Mouse (Mus musculus): ENCODE measurements around the gene Rprd2.

Rprd2 gene

DNA sequence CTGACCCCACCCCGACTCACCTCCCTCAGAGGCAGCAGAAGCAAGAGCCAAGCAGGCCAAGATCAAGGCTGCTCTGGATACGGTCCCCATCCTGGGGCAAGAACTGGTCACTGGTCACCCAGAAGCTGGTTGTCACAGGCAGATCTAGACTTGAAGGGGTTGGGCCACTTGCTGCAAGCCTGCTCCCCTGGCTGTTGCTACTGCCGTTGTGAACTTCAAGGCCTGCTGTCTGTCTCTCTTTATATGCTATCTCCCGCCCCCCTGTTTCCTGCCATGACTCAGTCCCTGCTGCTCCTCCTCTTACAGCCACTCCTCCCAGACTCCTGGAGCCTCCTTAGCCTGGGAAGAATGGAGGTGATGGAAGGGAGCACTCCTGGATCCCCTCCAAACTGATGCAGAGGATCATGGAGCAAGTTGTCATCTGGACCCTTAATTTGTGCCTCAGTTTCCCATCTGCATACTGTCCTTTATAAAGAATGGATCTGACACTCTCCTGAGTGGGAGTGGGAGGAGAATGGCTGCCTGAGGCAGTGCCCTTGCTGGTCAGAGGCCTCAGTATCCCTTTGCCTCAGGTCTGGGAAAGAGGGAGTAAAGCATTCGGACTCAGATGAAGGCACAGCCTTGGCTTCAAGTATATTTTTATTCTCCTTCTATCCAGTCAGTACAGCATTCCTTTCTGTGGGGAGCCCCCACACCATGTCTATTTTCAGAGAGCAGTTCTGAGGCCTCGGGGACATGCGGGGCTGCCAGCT, 79.1 kb downstream of the Rprd2 start, which contains the start of gene Ecm1:
Gene Ecm1, minus strand, starts transcription at position 217 of the 752 bp plus-strand sequence.
- DNase-seq (ENCODE audit: low read depth, low spot score) = no peak

DNA sequence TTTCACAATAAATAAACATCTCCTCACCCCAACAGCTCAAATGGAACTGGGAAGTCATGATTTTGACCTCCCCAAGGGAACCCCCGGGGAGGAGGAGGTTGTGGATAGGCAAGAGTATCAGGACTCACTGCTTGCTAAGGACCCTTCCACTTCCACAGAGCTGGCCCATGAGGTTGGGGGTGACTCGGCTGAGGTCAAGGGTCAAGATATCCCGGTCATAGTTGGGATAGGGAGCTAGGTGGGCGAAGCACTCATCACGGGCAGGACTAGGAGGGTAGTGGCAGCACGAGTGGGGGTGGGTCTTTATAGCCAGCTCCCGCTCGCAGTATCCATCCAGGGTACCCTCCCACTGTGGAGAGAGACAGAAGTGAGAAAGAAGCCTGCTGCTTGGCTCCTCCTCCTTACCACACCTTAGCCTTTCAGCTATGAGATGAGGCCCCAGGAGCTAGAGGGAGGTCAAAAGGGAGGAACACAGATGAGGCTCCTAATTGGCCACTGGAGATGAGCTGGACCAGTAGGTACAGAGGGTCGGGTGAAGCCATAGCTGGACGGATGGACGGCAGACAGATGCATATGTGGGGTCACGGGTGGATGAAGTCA, 83.5 kb downstream of the Rprd2 start:
- no peak for DNase-seq (ENCODE audit: low read depth, low spot score)

- no peak for DNase-seq (ENCODE audit: low read depth, low spot score)
Measured at GRCm38 (mm10) chr3:95734092-95734702, 84.5 kb downstream of the Rprd2 start.

DNA sequence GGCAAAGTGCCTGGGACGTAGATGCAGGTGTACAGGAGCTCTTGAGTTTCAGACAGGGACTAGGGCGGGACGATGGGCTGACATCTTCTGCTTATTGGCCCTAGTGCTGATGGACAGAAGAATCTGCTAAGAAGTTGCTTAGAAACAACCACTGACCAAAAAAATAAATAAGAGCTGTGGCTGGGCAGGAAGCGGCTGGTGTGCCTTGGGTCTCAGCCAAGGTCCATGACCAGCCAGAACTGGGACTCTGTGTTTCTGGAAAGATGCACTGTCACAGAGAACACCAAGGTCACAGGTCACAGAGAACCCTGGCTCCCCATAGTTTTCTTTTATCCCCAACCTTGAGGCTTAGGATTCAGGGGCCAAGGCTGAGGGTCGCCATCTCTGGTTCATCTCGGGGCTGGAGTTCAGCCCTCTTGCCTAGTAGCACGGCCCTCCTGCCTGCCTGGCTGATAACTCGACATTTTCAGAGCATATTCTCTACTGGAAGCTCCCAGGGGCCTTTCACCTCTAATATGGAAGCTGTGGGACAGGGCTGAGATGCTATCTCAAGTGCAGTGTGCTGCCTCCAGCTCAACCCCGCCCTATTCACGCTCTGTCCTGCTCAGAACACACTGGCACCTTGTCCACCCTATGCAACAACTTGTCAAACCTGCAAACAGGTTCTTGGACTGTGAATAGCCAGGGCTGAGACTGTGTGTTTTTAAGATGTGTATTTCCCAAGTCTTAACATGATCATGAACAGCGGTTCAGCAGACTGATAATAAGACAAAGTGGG, 85.7 kb downstream of the Rprd2 start:
- no peak for DNase-seq (ENCODE audit: low read depth, low spot score)

DNA sequence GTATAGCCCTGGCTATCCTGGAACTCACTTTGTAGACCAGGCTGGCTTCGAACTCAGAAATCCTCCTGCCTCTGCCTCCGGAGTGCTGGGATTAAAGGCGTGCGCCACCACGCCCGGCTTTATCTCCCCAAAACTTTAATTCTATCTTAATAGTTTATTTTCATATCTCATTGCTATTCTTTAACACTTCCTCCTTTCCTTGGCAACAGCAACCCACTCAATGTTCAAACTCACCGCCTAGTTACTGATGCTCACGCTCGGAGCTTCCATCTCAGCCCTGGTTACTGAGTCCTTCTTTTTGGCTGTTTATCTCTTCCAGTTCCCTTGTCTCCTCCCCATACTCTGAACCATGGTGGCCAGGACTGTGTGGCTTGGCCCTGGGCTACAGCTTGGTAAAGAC, 86.4 kb downstream of the Rprd2 start:
- no peak for DNase-seq (ENCODE audit: low read depth, low spot score)

DNA sequence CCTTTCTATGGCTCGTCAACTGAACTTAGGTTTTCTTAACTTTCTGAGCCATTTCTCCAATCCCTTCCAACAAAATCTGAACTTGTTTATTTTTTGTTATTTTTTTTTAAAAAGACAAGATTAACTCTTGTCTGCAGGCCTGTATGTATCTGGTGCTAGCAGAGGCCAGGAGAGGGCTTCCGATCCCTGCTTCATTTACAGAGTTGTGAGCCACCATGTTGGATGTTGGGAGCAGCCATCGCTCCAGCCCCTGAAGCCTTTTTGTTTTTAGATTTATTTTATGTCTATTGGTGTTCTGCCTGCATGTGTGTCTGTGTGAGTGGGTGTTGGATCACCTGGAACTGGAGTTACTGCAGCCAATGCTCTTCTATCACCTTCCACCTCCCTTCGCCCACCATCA, 86.9 kb downstream of the Rprd2 start:
- no peak for DNase-seq (ENCODE audit: low read depth, low spot score)

DNA sequence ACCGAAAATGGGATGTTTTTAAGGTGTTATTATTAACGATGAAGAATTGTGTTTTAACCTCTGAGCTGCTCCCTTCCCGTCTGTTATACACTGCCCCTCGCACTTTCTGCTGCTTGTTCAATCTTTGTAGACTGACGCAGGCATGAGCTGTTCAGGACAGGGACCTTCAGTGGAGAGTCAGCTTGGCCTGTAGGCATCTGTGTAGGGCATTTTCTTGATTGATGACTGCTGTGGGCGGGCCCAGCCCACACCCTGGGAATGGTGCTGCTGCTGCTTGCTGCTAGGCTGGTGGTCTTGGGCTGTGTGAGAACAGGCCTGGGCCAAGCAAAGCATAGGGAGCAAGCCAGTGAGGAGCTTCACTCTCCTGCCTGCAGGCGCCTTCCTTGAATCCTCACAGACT, 88.2 kb downstream of the Rprd2 start:
- DNase-seq (ENCODE audit: low read depth, low spot score) = no peak

GRCm38 (mm10) chr3:95728906-95729305, 89.8 kb downstream of the Rprd2 start:
- no peak for DNase-seq (ENCODE audit: low read depth, low spot score)

GRCm38 (mm10) chr3:95726696-95727358, 91.8 kb downstream of the Rprd2 start:
- DNase-seq (ENCODE audit: low read depth, low spot score) = no peak

DNA sequence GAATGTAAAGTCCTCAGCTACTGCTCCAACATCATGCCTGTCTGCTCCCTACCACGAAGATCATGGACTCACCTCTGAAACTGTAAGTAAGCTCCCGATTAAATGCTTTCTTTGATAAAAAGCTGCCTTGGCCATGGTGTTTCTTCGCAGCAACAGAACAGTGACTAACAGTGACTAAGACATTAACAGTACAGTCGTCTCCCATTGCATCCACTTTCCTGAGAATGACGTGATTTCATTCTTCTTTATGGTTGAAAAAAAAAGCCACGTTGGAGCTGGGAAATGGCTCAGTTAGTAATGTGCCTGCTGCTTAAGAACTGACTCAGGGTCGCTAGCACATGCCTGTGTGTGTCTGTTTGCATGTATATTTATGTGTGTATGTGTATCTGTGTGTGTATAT, 92.8 kb downstream of the Rprd2 start:
- no peak for DNase-seq (ENCODE audit: low read depth, low spot score)

GRCm38 (mm10) chr3:95722386-95722785, 96.3 kb downstream of the Rprd2 start:
- no peak for DNase-seq (ENCODE audit: low read depth, low spot score)

- DNase-seq (ENCODE audit: low read depth, low spot score) = no peak
Measured at GRCm38 (mm10) chr3:95718153-95718552, 100.5 kb downstream of the Rprd2 start.

DNA sequence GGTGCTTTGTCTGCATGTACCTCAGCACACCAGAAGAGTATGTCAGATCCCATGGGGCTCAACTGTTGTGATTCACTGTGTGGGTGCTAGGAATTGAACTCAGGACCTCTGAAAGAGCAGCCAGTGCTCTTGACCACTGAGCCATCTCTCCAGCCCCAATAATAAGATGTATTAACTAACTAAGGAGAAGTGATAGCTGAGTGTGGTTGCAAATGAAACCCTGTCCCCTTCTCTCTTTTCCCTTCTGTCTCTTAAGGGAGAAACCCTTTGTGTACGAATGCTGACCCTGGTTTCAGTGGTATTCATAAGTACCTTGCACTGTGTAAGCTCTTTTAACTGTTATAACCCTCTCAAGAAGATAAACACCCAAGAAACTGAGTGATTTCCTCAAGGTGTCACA, 102.6 kb downstream of the Rprd2 start:
- no peak for DNase-seq (ENCODE audit: low read depth, low spot score)

All from retina, postnatal 7 days (tissue).